Mouse (Mus musculus): ENCODE data around the gene Robo2. TPM values are rescaled to one million over a fixed set of nuclear protein-coding genes. Genes with fewer than 3 reads are reported as not detected.

The Robo2 gene
- total RNA-seq, 4 experiments from 2014 or later = 5.0 to 8.9 (median 6.7) TPM

DNA sequence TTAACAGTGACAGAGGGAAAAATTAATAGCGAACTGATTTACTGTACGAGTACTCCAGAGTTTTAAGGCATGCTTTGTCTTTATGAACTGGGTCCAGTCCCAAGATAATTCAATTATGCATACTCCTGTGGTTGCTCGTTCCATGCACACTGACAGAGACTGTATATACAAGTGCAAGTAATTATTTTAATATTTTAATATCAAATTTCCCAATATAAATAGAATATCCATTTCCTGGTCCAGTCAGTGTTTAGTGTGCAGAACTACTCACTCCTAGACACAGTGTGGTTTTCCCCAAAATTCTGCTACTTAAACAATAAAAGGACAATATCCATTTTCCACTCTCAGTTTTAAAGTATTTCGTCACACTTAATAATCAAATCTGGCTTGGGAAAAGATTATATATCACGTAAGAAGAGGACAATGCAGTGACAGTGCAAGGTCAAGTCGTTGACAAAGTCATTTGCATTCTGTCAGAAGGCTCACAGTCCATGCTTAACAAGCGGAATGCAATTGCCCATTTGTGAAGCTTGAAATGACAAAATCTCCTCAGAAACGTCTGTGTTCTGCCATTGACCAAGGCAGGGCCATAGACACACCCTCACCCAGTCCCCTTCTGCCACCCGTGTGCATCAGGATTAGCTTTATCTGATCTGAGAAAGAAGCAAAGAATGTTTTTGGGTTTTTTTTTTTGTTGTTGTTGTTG lies 89.8 kb downstream of the Robo2 start:
- no peak for DNase-seq

DNA sequence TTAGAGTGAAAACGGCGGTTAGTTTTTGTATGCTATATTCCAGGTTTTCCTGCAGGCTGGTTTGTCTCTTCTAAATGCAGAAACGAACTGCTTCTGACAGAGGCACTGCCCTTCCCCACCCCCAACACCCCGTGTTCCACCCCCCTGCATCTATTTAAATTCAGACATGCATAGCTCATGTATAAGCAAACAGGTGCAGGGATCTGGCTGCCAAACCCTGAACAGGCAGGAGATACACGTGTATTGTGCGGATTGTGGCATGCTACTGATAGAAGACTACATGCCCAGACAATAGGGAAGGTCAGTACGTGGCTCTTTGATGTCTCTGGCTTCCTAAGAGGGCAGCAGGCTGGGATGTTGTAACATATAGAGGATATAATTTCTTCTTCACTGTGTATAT lies 95.5 kb downstream of the Robo2 start:
- DNase-seq = no peak

DNA sequence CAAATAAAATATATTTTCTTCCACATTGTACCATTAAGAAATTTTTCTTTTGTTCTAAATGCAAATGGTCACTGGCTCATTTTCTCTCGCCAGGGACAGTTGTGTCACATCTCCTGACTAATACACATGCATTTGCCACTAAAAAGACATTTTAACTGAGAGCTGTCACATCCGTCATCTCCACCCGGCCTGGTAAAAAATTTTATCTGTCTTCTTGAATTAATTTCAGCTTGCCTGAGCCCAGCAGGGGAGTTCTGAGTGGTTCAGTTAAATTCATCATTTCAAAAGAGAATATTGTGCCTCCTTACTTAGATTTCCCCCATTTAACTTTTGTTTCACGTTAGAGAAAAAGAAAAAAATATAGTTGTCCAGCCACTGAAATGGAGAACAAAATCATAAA lies 98.4 kb downstream of the Robo2 start:
- no peak for DNase-seq

DNA sequence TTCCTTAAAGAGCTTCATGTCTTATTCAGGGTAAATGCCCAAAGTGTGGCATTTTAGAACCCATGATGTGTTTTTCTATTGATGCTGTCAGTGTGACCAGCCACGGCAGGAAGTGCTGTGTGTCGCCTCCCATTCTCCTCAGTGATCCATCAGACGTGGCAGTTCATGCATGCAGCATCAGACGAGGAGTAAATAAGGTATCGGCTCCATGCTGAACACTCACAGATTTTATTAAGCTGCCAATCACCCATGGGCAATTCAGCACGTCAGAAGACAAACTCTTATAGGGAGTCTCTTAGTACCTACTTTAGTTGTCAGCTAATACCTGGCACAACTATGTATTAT lies 104.1 kb downstream of the Robo2 start:
- DNase-seq = no peak

DNA sequence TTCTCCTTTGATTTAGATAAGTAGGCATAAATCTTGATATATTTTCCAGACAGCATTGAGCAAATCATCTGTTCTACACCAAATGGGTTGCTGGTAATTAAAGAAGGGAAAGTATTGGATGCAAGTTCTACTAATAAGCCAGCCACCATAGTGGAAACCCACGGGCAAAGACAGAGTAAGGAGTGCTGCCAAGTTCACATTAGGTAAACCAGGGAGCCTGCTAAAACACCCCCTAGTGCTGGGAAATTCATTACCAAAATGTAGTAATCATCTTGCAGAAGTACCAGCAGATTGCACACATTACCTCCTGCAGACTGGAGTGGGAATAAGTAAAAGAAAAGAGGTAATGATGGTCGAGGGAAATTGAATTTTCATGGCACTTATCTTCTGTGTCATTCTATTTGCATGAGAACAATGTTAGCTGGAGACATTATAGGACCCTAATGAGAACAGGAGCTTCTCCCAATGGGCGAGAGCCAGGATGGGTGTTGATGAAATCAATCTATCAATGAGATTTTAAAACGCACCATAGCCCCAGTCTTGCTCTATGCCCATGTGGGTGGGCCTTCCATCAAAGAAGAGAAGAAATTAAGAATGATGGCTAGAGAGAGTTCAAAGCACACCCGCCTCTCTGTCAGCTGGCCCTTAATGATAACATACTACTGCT lies 104.6 kb downstream of the Robo2 start:
- DNase-seq = no peak

DNA sequence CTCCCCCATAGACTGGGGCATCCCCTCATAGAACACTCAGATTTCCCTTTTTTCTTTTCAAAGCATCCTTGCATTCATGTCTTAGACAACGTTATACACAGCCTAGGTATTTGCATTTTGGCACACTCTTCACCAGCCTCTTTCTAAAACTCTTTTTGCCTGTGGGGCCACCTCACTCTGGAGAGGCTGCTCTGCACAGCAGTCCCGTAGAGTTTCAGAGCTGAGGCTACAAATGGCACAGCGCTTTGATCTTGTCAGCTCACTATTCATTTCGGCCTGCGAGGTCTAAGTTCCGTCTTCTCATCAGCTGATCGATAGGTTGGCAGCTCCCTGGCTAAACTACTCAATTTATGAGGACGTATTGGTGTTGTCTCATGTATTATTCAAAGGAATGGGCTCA lies 123.7 kb downstream of the Robo2 start:
- DNase-seq = no peak

DNA sequence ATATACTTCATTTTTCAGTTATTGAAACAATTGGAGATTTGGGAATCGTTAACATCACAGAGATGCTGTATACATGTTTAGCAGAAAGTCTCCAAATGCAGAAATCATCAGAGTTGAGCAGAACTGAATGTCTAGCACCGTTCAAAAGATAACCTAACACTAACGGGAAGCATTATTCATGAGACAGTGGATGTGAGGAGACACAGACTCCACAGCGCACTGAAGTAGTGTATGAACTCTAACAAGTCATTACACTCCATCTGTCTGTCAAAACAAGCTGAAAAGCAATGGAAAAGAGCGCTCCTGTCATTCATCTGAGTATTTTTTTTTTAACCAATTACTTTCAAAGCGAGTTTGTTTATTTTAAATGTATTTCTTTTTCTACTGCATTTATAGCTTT lies 129.1 kb downstream of the Robo2 start:
- no peak for DNase-seq

DNA sequence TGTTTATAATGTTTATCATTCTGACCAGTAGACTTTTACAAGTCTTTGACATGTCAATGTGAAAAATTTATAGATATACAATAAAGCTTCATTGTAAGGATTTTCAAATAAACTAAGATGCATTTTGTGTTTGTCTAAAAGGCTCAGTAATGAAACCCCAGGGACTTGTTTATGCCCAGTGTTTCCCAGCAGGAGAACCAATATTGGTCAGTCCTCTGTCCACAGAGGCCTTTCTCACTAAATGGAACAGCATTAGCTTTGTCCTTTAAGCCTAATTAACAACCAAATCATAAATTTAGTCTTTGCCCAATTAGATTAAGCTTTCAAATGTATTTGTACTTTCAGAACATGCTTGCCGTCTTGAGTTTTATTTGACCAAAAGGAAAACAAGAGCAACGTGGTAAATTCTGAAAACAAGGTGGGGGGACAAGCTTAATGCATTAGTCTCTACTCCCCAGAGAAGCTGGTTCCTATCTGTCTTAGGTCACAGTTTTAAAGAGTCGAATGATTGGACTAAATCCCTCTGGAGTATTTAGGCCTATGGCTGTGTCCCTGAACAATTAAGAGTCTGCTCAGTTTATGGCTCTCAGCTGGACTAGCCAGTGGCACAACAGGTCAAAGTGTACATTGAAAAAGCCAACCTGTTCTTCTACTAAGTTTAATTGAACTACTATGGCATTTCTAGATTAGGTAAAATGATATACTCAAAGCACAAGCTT lies 134.6 kb downstream of the Robo2 start:
- DNase-seq = no peak

DNA sequence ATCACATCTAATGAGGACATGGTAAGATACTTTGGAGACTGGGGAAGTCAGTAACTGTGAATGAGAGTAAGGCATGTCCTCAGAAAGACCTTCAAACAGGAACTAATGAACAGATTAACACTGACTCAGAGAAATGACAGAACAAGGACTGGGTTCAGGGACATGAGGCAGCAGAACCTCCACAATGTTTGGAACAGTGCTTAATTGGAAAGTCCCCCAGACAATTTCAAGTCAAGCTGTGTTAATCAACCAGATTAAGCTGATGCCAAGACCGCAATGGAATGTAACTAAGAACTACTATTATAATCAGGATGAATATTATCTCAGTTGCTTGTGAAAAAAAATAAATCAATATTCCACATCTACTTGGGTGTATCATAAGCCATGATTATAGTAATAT lies 137.0 kb downstream of the Robo2 start:
- DNase-seq = no peak

DNA sequence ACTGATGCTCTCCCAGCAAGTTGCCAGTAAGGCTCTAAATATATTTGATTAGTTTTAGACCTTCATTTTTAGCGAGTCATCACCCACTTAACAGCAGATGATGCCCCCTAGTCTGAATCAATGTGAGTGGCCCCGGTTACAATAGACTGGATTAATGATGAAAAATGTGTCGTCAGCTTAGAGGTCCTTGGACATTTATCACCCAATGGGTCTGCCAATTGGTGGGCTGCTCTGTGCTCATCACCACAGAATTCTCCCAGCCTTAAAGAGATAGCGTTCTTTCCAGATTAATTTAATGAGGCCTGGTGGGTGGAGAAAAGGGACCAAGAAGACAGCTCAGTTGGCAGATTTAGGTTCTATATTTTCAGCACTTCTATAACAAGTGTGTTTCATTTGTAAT lies 138.6 kb downstream of the Robo2 start:
- DNase-seq = no peak

DNA sequence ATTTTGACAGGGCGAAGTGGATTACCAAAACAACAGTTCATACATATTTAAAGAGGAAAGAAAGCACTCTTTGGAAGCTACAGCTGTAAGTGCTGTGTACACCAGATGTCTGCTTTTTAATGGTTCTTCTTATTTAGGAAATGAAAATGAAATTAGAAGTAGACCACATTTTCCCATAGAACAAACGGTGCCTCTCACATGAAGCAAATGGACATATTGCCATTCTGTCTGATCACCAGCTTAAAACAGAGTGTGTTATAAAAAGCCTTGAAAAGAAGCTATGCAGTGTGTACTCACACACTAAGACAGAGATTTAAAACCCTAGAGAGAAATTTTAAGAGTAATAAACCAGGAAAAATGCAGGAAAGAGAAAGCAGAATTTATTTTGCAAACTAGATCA lies 153.4 kb downstream of the Robo2 start:
- DNase-seq = no peak

DNA sequence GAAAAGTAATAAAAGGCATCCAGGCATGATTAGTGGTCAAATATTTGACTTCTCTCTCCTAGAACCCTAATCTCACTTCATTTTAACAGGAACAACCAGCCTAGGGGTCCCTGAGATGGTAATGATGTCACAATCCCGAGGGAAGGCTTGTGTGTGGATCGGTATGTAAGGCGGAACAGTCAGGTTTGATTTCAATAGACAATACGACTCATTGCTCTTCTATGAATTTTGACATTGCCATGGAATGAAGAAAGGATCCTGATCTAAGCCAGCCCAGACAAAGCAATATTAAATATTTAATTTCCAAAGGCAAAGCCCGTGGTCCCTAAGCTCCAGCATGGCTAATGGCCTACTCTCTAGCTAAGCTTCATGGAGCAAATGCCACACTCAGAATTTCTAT lies 167.2 kb downstream of the Robo2 start:
- no peak for DNase-seq

DNA sequence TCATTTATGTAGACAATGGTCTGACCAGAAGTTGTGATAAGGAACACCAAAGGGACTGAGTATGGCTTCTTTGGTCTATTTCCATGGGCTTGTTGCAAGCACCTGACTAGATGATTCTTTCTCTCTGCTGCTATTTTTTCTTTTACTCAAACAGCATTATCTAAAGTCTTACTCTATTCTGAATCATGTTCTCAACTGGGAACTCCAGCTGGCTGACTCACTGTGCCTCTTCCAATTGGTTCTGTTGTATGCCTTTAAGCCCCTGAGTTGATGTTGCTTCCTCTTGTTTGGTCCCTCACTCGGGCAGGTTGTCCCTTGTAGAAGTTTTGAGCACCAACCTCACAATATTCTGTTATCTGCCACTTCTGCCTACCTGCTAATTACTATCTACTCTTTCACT lies 170.1 kb downstream of the Robo2 start:
- DNase-seq = no peak

DNA sequence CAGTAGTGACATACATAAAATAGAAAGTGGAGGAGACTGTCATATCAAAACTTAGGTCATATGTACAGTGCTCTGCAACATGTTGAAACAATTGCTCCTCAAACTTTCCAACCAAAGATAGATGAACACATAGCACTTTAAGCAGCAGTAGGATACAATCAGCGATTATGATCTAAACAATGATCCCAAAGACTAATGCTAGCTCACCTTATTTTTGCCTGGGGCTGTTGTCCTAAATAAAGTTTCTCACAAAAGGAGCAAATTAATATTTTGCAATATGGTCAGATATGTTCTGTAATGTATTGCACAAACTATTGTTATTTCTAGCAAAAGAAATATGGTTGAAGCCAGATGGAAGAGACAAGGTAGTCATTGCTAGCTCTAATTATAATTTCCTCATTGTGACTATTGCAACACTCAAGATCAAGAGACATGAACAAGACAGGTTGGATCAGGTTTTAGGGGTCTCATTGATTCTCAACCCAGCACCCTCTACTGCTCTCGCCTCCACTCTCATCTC lies 174.2 kb downstream of the Robo2 start:
- DNase-seq = no peak

DNA sequence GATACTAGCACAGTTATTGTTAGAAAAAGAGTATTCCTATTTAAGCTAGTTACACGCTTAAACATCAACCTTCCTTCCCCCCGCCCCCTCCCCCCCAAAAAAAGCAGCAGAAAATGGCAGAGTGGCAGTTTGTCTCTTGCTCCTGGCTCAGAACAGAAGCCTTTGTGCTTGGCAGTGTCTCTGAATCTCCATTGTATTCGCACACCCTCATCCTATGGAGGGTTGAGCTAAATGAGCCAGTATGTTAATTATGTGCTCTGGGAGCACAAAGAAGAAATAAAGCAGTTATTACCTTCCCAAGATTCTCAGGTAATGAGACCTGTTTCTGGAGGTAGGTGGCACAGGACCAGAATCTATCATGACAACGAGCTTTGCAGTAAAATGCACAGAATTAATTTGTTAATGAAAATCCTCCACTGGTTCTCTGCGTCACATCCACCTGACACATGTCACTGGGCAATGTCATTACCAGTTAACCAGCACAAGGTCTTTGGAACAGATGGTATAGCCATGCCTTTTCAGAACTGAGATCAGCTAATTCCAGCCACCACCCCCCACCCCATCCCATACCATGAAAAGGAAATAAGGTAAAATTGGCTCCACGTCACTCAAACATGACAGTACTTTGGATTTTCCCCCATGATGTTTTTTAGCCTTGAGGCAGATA lies 177.1 kb downstream of the Robo2 start:
- DNase-seq = no peak

DNA sequence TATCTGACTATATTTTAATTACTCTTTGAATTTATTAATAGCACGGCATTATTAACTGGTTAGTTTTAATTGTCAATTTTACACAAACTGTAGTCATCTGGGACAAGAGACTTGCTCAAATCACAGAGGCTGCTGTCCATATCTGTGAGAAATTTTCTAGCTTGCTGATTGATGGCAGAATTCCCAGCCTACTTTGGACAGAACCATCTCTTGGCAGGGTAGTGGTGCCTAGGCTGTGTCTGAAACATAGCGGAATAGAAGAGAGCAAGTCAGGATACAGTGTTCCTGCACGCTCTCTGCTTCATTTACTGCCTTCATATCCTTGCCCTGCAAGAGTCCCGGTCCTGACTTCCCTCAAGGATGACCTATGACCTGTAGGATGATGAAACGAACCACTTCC lies 178.0 kb downstream of the Robo2 start:
- DNase-seq = no peak

DNA sequence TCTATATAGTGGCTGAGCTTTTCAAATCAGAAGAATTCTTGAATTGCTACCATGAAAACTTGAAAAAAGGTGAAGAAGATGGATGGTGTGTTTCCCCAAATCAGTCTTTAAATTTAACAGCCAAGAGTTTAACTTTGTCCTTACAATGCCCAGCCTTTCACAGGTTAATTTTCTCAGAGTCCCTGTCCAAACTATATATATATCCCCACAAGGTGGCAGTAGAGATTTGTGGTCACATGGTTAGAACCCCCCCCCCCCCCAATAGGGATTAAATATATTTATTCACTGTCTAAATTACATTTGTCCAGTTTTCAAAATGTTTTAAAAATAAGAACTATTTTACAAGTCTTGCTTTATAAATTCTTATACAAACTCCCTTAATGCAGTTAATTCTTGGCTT lies 184.3 kb downstream of the Robo2 start:
- DNase-seq = no peak

DNA sequence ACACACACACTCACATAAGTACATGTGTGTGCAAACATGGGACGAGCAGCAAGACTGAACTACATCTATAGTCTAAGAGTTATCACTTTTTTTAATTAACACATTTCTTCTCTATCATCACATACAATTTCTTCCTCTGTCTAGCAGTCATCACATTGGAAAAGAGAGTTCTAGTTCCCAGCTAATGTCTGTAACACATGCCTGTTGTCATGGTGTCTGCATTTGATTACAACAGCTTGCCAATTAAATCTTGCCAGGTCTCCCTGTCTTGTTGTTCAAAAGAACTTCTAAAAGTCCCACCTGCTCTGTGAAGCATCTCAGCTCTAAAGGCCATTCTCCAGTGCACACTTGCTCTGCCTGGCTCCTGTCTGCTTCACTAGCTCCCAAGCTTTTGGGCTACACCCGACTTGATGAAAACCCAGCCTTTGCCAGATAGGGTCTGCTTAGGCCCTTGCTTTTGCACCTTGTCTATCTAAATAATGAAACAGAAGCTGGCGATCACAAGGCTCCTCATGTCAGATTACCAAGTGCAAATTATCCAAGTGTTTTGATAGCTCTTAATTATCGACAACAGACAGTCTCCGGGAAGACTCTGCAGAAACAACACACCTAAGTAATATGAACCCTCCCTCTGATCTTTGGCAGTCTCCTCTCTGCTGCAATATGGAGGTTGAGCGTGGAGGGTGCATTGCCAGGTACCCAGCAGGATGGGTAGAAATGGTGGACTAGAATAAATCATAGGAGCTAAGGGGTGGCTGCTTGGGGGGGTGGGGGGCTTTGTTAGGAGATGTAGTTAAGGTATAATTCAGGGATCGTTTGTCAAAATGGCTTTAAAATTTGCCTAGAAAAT lies 186.0 kb downstream of the Robo2 start:
- DNase-seq = no peak

DNA sequence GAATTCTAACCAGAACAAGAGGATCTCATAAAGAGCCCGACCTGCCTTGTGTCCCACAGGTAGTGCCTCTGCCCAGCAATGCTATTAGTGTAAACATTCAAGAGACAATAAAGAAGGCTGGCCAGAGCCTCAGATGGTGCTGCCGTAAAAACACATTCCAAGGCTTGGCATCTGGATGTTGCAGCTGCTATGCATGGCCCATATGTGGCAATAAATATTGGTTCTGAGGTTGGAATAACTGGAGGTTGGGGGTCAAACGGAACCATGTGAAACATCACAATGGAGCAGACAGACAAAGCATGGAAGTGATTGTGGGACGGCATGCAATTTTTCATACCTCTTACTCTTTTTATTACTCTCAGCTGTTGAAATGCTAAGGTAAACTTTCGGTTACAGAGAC lies 189.1 kb downstream of the Robo2 start:
- no peak for DNase-seq

DNA sequence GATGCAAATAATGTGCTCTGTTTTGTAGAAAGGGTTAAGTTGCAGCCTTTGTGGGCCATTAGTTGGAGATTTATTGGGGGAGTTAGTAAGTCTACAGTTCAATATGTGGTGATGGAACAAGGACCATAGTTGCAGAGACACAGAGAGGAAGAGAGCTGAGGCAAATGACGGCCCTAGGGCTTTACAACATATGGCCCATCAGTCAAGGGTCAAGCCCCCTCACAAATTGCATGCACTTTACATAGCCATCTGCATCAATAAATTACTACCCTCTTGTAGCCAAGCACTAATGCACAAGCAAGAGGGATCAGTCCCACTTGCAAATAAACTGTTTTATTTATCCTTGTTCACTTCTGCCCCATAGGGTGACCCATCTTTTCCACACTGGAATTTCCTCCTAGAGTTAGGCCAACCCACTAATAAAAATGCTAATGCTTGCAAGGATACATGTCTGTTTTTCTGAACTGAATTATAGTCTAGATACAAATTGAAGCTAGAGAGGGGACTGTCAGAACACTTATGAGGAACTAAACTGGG lies 194.7 kb downstream of the Robo2 start:
- no peak for DNase-seq

DNA sequence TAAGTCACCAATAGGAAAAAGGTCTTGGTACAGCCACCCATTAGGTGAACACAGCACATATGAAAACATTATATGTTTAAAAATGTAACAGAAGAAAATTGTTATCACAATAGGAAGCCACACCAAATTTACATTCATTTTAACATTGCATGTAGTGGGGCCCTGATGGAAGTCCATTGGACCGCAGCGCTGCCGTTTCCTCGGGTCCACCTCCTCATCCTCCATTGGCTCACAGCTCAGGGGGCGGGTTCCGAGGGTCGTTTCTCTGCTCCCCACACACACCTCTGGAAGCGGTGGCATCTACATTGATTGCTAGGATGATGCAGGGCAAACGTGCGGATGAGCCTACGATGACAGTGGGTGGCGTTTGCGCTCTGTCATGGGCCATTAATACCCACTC lies 195.8 kb downstream of the Robo2 start:
- no peak for DNase-seq

DNA sequence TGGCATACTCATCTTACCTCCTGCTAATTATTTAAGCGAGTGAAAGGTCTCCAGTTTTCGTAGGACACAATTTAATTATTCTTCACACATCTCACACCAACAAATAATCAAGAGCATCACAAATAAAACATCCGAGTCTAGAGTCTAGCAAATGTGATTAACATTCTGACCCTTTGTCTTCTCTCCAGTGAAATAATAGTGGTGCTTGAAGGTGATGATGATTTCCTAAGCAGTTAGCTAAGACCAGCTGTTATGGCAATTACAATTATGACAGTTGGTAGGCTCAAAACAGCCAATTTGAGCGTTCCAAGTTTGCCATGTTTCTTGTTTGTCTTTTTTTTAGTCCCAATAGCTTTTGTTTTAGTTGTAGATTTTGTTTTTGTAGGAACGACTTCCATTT lies 210.9 kb downstream of the Robo2 start:
- no peak for DNase-seq
